21 mouse cellular contexts compared by ENCODE assay signal in genomic region chr1:129586635-129587034, GRCm38 (mm10).
"Had no signal": no experiment of that assay in that cellular context is flagged by ENCODE, and none has a peak within 500 bp of the region (broad histone marks: within the 10 kb centered on the region; RNA-seq: fewer than 3 reads in every experiment).

No protein-coding gene starts in this region.

- H3K4me1 ChIP-seq: megakaryocyte, embryonic 14.5 days; midbrain, embryonic 10.5 days; midbrain, embryonic 12.5 days; neural tube, embryonic 13.5 days; neural tube, embryonic 15.5 days had no signal

- H3K9me3 ChIP-seq: megakaryocyte, embryonic 14.5 days; midbrain, embryonic 10.5 days; midbrain, embryonic 12.5 days; neural tube, embryonic 13.5 days; neural tube, embryonic 15.5 days had no signal

- ATAC-seq: liver, postnatal 0 days; midbrain, embryonic 16.5 days had no signal

- H3K36me3 ChIP-seq: midbrain, embryonic 10.5 days; midbrain, embryonic 12.5 days; neural tube, embryonic 13.5 days; neural tube, embryonic 15.5 days had no signal

- H3K27me3 ChIP-seq: midbrain, embryonic 12.5 days; neural tube, embryonic 13.5 days; neural tube, embryonic 15.5 days had no signal

- H3K4me2 ChIP-seq: midbrain, embryonic 12.5 days; neural tube, embryonic 13.5 days; neural tube, embryonic 15.5 days had no signal

- H3K4me3 ChIP-seq: megakaryocyte, embryonic 14.5 days; midbrain, embryonic 10.5 days; midbrain, embryonic 12.5 days; myocyte; neural tube, embryonic 13.5 days; neural tube, embryonic 15.5 days had no signal

- DNase-seq: liver, postnatal 0 days; lung, adult 2 months; lung, postnatal 10 days; lung, postnatal 36 days; midbrain, embryonic 14.5 days; retina, postnatal 1 day; right cerebral cortex, adult 18-20 months; right cerebral cortex, postnatal 25 days; right cerebral cortex, postnatal 4 days; spleen, adult 18-20 months; thymus, adult 18-20 months; thymus, postnatal 14 days; thymus, postnatal 36 days had no signal

- H3K9ac ChIP-seq: liver, postnatal 0 days; midbrain, embryonic 12.5 days; neural tube, embryonic 13.5 days; neural tube, embryonic 15.5 days had no signal

- H3K27ac ChIP-seq: macrophage; midbrain, embryonic 10.5 days; midbrain, embryonic 12.5 days; neural tube, embryonic 13.5 days; neural tube, embryonic 15.5 days had no signal
